Mouse (Mus musculus) MEL (cell line): ENCODE results near the gene Maml2. TPM values are rescaled to one million over a fixed set of nuclear protein-coding genes. Genes with fewer than 3 reads are reported as not detected.

Source experiments
- DNase-seq: peaks from one replicate; pipeline ENCODE4 v3.0.0; 2011; ENCODE audit warnings: low read depth, low spot score
- H3K27ac ChIP-seq: 2 replicates; pipeline ENCODE4 v1.5.1; 2012; ENCODE audit warnings: low read depth, mild to moderate bottlenecking, control low read depth, low read length, moderate library complexity; ENCODE audit not compliant: control insufficient read depth
- H3K27me3 ChIP-seq, 2 experiments: fragments of 150-350 bp in 1 of 2; sonication (generic) in 1 of 2; 2 replicates each; pipeline ENCODE4 v1.6.1; 2012; ENCODE audit warnings: low read length in 2 of 2, mild to moderate bottlenecking in 2 of 2, improper control_type of control experiment in 1 of 2, moderate library complexity in 1 of 2; ENCODE audit not compliant: insufficient read depth in 2 of 2, control insufficient read depth in 1 of 2
- H3K36me3 ChIP-seq, 2 experiments: 2 replicates each; pipeline ENCODE4 v1.6.1; 2012 to 2014; ENCODE audit warnings: low read length in 2 of 2, improper control_type of control experiment in 1 of 2, inconsistent platforms in 1 of 2, mild to moderate bottlenecking in 1 of 2; ENCODE audit not compliant: insufficient read depth in 2 of 2, control insufficient read depth in 1 of 2
- H3K4me1 ChIP-seq, 2 experiments: fragments of 150-350 bp in 1 of 2; sonication (generic) in 1 of 2; 2 replicates each; pipeline ENCODE4 v1.6.1; 2012; ENCODE audit warnings: low read length in 2 of 2, improper control_type of control experiment in 1 of 2, mild to moderate bottlenecking in 1 of 2; ENCODE audit not compliant: insufficient read depth in 2 of 2, control insufficient read depth in 1 of 2
- H3K4me3 ChIP-seq, 2 experiments: fragments of 150-350 bp in 1 of 2; sonication (generic) in 1 of 2; 2 replicates each; pipeline ENCODE4 v1.5.1; 2012; ENCODE audit warnings: low read depth in 2 of 2, low read length in 2 of 2, mild to moderate bottlenecking in 2 of 2, moderate library complexity in 2 of 2, control low read depth in 1 of 2, improper control_type of control experiment in 1 of 2; ENCODE audit not compliant: control insufficient read depth in 1 of 2, insufficient read depth in 1 of 2
- H3K79me2 ChIP-seq: 2 replicates; pipeline ENCODE4 v1.6.1; 2012; ENCODE audit warnings: mild to moderate bottlenecking, low read length, moderate library complexity; ENCODE audit not compliant: control insufficient read depth, poor library complexity, insufficient read depth
- H3K9ac ChIP-seq: 2 replicates; pipeline ENCODE4 v1.6.1; 2012; ENCODE audit warnings: low read depth, mild to moderate bottlenecking, control low read depth, low read length, moderate library complexity; ENCODE audit not compliant: control insufficient read depth, poor library complexity, severe bottlenecking
- H3K9me3 ChIP-seq: fragments of 150-350 bp; sonication (generic); replicated peaks from 2 replicates; pipeline ENCODE4 v1.6.1; 2012; ENCODE audit warnings: mild to moderate bottlenecking, low read length, improper control_type of control experiment, moderate library complexity; ENCODE audit not compliant: insufficient read depth
- BHLHE40 ChIP-seq: IDR thresholded peaks from 2 replicates; pipeline ENCODE4 v1.6.1; 2012; ENCODE audit warnings: low read depth, mild to moderate bottlenecking, inconsistent platforms, low read length, improper control_type of control experiment, borderline replicate concordance
- CHD2 ChIP-seq: IDR thresholded peaks from 2 replicates; pipeline ENCODE4 v1.6.1; 2011; ENCODE audit warnings: low read length, improper control_type of control experiment
- E2F4 ChIP-seq: IDR thresholded peaks from 2 replicates; pipeline ENCODE4 v1.6.1; 2011; ENCODE audit warnings: low read depth, low read length, improper control_type of control experiment, borderline replicate concordance
- ELF1 ChIP-seq: IDR thresholded peaks from 2 replicates; pipeline ENCODE4 v1.6.1; 2014; ENCODE audit warnings: low read depth, mild to moderate bottlenecking, inconsistent platforms, low read length, improper control_type of control experiment, moderate library complexity
- EP300 ChIP-seq, 2 experiments: IDR thresholded peaks; 2 replicates each; pipeline ENCODE4 v1.6.1; 2011; ENCODE audit warnings: improper control_type of control experiment in 2 of 2, low read length in 2 of 2, low read depth in 1 of 2, mild to moderate bottlenecking in 1 of 2
- GABPA ChIP-seq: IDR thresholded peaks from 2 replicates; pipeline ENCODE4 v1.6.1; 2012; ENCODE audit warnings: low read depth, mild to moderate bottlenecking, inconsistent platforms, low read length, improper control_type of control experiment, moderate library complexity
- GATA1 ChIP-seq: IDR thresholded peaks from 2 replicates; pipeline ENCODE4 v1.6.1; 2011; ENCODE audit warnings: low read depth, low read length, improper control_type of control experiment
- JUND ChIP-seq: IDR thresholded peaks from 2 replicates; pipeline ENCODE4 v1.6.1; 2011; ENCODE audit warnings: low read depth, mild to moderate bottlenecking, improper control_type of control experiment, low read length
- KAT2A ChIP-seq: conservative IDR thresholded peaks from 2 replicates; pipeline ENCODE4 v1.6.1; 2012; ENCODE audit warnings: low read depth, low read length, improper control_type of control experiment, inconsistent platforms
- MEF2A ChIP-seq: IDR thresholded peaks from 2 replicates; pipeline ENCODE4 v1.6.1; 2014; ENCODE audit warnings: low read depth, mild to moderate bottlenecking, inconsistent platforms, low read length, improper control_type of control experiment; ENCODE audit not compliant: poor library complexity, insufficient replicate concordance, severe bottlenecking; ENCODE audit errors: extremely low read depth
- MXI1 ChIP-seq: IDR thresholded peaks from 2 replicates; pipeline ENCODE4 v1.6.1; 2011; ENCODE audit warnings: mild to moderate bottlenecking, low read depth, low read length, improper control_type of control experiment
- MYC ChIP-seq: IDR thresholded peaks from 2 replicates; pipeline ENCODE4 v1.6.1; 2011; ENCODE audit warnings: low read depth, mild to moderate bottlenecking, low read length, improper control_type of control experiment, moderate library complexity
- POLR2A ChIP-seq, 2 experiments: IDR thresholded peaks; 2 replicates each; pipeline ENCODE4 v1.6.1; 2011 to 2012; ENCODE audit warnings: low read length in 2 of 2, mild to moderate bottlenecking in 2 of 2, control low read depth in 1 of 2, improper control_type of control experiment in 1 of 2, low read depth in 1 of 2, moderate library complexity in 1 of 2; ENCODE audit not compliant: control insufficient read depth in 1 of 2, insufficient read depth in 1 of 2, poor library complexity in 1 of 2
- POLR2AphosphoS5 ChIP-seq: IDR thresholded peaks from 2 replicates; pipeline ENCODE4 v1.6.1; 2012; ENCODE audit warnings: low read depth, borderline replicate concordance, mild to moderate bottlenecking, inconsistent platforms, low read length, moderate library complexity, mixed read lengths
- RAD21 ChIP-seq: IDR thresholded peaks from 2 replicates; pipeline ENCODE4 v1.6.1; 2011; ENCODE audit warnings: mild to moderate bottlenecking, low read depth, low read length, improper control_type of control experiment
- RCOR1 ChIP-seq: IDR thresholded peaks from 2 replicates; pipeline ENCODE4 v1.6.1; 2012; ENCODE audit warnings: low read depth, mild to moderate bottlenecking, inconsistent platforms, low read length, improper control_type of control experiment
- TAL1 ChIP-seq: IDR thresholded peaks from 2 replicates; pipeline ENCODE4 v1.6.1; 2012; ENCODE audit warnings: mild to moderate bottlenecking, inconsistent platforms, low read length, moderate library complexity, mixed read lengths
- TCF12 ChIP-seq: IDR thresholded peaks from 2 replicates; pipeline ENCODE4 v1.6.1; 2014; ENCODE audit warnings: low read depth, mild to moderate bottlenecking, inconsistent platforms, low read length, improper control_type of control experiment, moderate library complexity
- USF1 ChIP-seq: IDR thresholded peaks from 2 replicates; pipeline ENCODE4 v1.6.1; 2014; ENCODE audit warnings: low read depth, mild to moderate bottlenecking, inconsistent platforms, low read length, improper control_type of control experiment, moderate library complexity
- ZC3H11A ChIP-seq: IDR thresholded peaks from 2 replicates; pipeline ENCODE4 v1.6.1; 2012; ENCODE audit warnings: low read depth, mild to moderate bottlenecking, inconsistent platforms, low read length, improper control_type of control experiment
- ZKSCAN1 ChIP-seq: IDR thresholded peaks from 2 replicates; pipeline ENCODE4 v1.6.1; 2012; ENCODE audit warnings: low read depth, mild to moderate bottlenecking, inconsistent platforms, low read length, improper control_type of control experiment, moderate library complexity
- ZMIZ1 ChIP-seq: IDR thresholded peaks from 2 replicates; pipeline ENCODE4 v1.6.1; 2012; ENCODE audit warnings: low read depth, mild to moderate bottlenecking, inconsistent platforms, low read length, improper control_type of control experiment, moderate library complexity
- ZNF384 ChIP-seq: IDR thresholded peaks from 2 replicates; pipeline ENCODE4 v1.6.1; 2012; ENCODE audit warnings: low read depth, mild to moderate bottlenecking, inconsistent platforms, low read length, improper control_type of control experiment
- polyA plus RNA-seq, 2 experiments: library from polyadenylated mRNA; stranded (reverse) in 1 of 2; unstranded in 1 of 2; fragments of >175 nt in 1 of 2; fragments of >200 nt in 1 of 2; gene quantifications; 2 replicates each; pipeline versions ENCODE4 v1.2.1 to v1.2.4; 2012; ENCODE audit warnings: low replicate concordance in 2 of 2, low read depth in 1 of 2; ENCODE audit not compliant: insufficient read length in 2 of 2, insufficient read depth in 1 of 2, missing spikeins in 1 of 2
- total RNA-seq: library from RNA; depleted of rRNA; stranded (reverse); fragments of 300-350 nt; gene quantifications from 2 replicates; pipeline ENCODE4 v1.2.3, GENCODE M21; 2012

Maml2 gene
- total and polyA plus RNA-seq, 3 experiments, result 0.08 to 0.47 TPM; not detected in 1

GRCm38 (mm10) chr9:13540781-13541180 lies 243.0 kb downstream of the Maml2 start:
- H3K4me1 ChIP-seq, result peaks cover 34 to 46% of the 10 kb centered on the region in 2 experiments
- peak overlapping the region; percentile 41 for H3K27ac ChIP-seq
- H3K9me3 ChIP-seq, result no peaks in the 10 kb centered on the region
- H3K4me3 ChIP-seq, result peak overlapping the region; percentile 13 to 16; a peak in 2 of 4 replicates
- H3K79me2 ChIP-seq, result no peaks in the 10 kb centered on the region
- TF ChIP-seq ZKSCAN1 (no peak), MXI1 (no peak), ELF1 (0 out of 2 replicates have a peak, but pooled peaks have one; percentile 28), TCF12 (peak; percentile 46; the same call in 1 of the 2 replicates), RCOR1 (peak; percentile 66), EP300 (IDR thresholded peaks at IDR 0.05; ENCODE audit: low read depth in 1 of 2, low read length in 2 of 2) (peak in 1 of 2 experiments; percentile 89; a peak in 2 of 4 replicates), POLR2AphosphoS5 (no peak), MYC (peak; percentile 64; the same call in 1 of the 2 replicates), BHLHE40 (no peak), CHD2 (no peak), GATA1 (peak; percentile 31; the same call in 1 of the 2 replicates)
- peak; percentile 88 for DNase-seq
- peaks cover 0 to 47% of the 10 kb centered on the region in 2 experiments; a peak in 2 of 4 replicates for H3K36me3 ChIP-seq
- peak overlapping the region; percentile 33 for H3K9ac ChIP-seq
- H3K27me3 ChIP-seq, result no peaks in the 10 kb centered on the region

DNA sequence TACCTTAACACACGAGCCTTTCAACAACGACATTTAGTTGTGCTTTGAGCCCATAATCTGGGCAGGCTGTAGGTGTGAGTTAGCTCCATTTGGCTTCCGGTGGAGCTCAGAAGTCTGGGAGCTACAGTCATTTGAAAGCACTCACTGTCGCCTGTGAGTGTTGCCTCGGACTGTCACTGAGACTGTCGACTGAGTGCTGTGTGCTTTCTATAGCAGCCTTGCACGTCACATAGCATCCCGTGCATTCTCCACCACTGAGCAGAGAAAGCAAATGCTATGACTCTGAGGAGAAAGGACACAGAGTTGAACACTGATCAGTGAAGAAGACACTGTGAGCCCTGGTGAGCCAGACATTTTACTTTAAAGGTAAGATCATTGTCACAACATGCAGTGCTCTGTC lies 245.4 kb downstream of the Maml2 start:
- Histone ChIP-seq H3K4me3 (no peak overlapping the region), H3K36me3 (peaks cover 0 to 28% of the 10 kb centered on the region in 2 experiments; a peak in 2 of 4 replicates), H3K27me3 (peaks cover 0 to 1% of the 10 kb centered on the region in 2 experiments; a peak in 2 of 4 replicates), H3K79me2 (no peaks in the 10 kb centered on the region), H3K9ac (no peak overlapping the region), H3K27ac (no peak overlapping the region), H3K9me3 (no peaks in the 10 kb centered on the region), H3K4me1 (peaks cover 17 to 27% of the 10 kb centered on the region in 2 experiments)
- TF ChIP-seq RAD21 (no peak), E2F4 (no peak), TAL1 (no peak), GATA1 (no peak), ZC3H11A (no peak), POLR2A (IDR thresholded peaks at IDR 0.05; ENCODE audit: control insufficient read depth in 1 of 2, insufficient read depth in 1 of 2, low read depth in 1 of 2, low read length in 2 of 2, poor library complexity in 1 of 2) (no peak), GABPA (no peak), ZMIZ1 (no peak), JUND (no peak), MXI1 (no peak), USF1 (no peak), ZNF384 (no peak), KAT2A (no peak), MEF2A (no peak)
- no peak for DNase-seq
